Mouse (Mus musculus) forebrain, embryonic 16.5 days (tissue): ENCODE data around the gene Fat3. TPM values are rescaled to one million over a fixed set of nuclear protein-coding genes. Genes with fewer than 3 reads are reported as not detected.
A peak's percentile ranks its signal among the peaks of the same experiment; 100 is the strongest.

Source experiments
- ATAC-seq: fragments of 200-750 bp; cut with Nextera tagmentation; 2 replicates; pipeline ENCODE4 v1.8.0; 2017; ENCODE audit warnings: mild to moderate bottlenecking, moderate library complexity
- H3K27ac ChIP-seq: fragments of 300-500 bp; sonication (generic); 2 replicates; pipeline ENCODE4 v1.5.1; 2014; ENCODE audit warnings: low read length, control low read depth
- H3K27me3 ChIP-seq: fragments of 300-500 bp; sonication (generic); replicated peaks from 2 replicates; pipeline ENCODE4 v1.6.1; 2014; ENCODE audit warnings: low read length; ENCODE audit not compliant: control insufficient read depth, insufficient read depth
- H3K36me3 ChIP-seq: fragments of 300-500 bp; sonication (generic); 2 replicates; pipeline ENCODE4 v1.6.1; 2014; ENCODE audit not compliant: control insufficient read depth, insufficient read depth
- H3K4me1 ChIP-seq: fragments of 300-500 bp; sonication (generic); replicated peaks from 2 replicates; pipeline ENCODE4 v1.6.1; 2014; ENCODE audit warnings: low read length; ENCODE audit not compliant: control insufficient read depth, insufficient read depth
- H3K4me2 ChIP-seq: fragments of 300-500 bp; sonication (generic); 2 replicates; pipeline ENCODE4 v1.6.1; 2014; ENCODE audit warnings: mild to moderate bottlenecking, low read length, control low read depth
- H3K4me3 ChIP-seq: fragments of 300-500 bp; sonication (generic); replicated peaks from 2 replicates; pipeline ENCODE4 v1.5.1; 2014; ENCODE audit warnings: mild to moderate bottlenecking, low read length, control low read depth
- H3K9ac ChIP-seq: fragments of 300-500 bp; sonication (generic); replicated peaks from 2 replicates; pipeline ENCODE4 v1.6.1; 2014; ENCODE audit warnings: low read depth, low read length, control low read depth
- H3K9me3 ChIP-seq: fragments of 300-500 bp; sonication (generic); 2 replicates; pipeline ENCODE4 v1.6.1; 2016; ENCODE audit warnings: low read length; ENCODE audit not compliant: control insufficient read depth
- WGBS: fragments of 180-500 bp; shearing (Covaris S2); extraction: QIAGEN DNeasy Blood & Tissue Kit; methylation state at CpG from one replicate; pipeline ENCODE4 v1.1.7; 2014; 5-methylcytosine and 5-hydroxymethylcytosine counted together
- polyA plus RNA-seq: library from polyadenylated mRNA; unstranded; fragments of >200 nt; fragmentation: Nextera tagmentation; extraction: Ambion mirVana; gene quantifications from 2 replicates; pipeline ENCODE4 v1.2.1, GENCODE M21; 2015

Fat3 gene
- polyA plus RNA-seq, 1 experiment from 2014 or later: 12.8 TPM

GRCm38 (mm10) chr9:16114821-16115485, 386.1 kb downstream of the Fat3 start:
- Histone ChIP-seq H3K4me3 (no peak overlapping the region), H3K9ac (no peak overlapping the region), H3K4me1 (no peaks in the 10 kb centered on the region), H3K9me3 (0 out of 2 replicates have a peak, but pooled peaks cover 2% of the 10 kb centered on the region), H3K36me3 (no peaks in the 10 kb centered on the region), H3K27me3 (no peaks in the 10 kb centered on the region), H3K27ac (no peak overlapping the region), H3K4me2 (no peak overlapping the region)
- peak; percentile 31 for ATAC-seq
- 72% methylated on average over 7 of the region's 7 CpGs for WGBS

GRCm38 (mm10) chr9:16113936-16114642, 387.0 kb downstream of the Fat3 start:
- Histone ChIP-seq H3K36me3 (no peaks in the 10 kb centered on the region), H3K4me1 (no peaks in the 10 kb centered on the region), H3K9me3 (0 out of 2 replicates have a peak, but pooled peaks cover 2% of the 10 kb centered on the region), H3K27ac (no peak overlapping the region), H3K4me2 (no peak overlapping the region), H3K4me3 (no peak overlapping the region), H3K27me3 (no peaks in the 10 kb centered on the region), H3K9ac (no peak overlapping the region)
- 90% methylated on average over 4 of the region's 4 CpGs for WGBS
- ATAC-seq: no peak

- Histone ChIP-seq H3K27me3 (no peaks in the 10 kb centered on the region), H3K36me3 (no peaks in the 10 kb centered on the region), H3K27ac (no peak overlapping the region), H3K4me3 (no peak overlapping the region), H3K9ac (no peak overlapping the region), H3K9me3 (0 out of 2 replicates have a peak, but pooled peaks cover 2% of the 10 kb centered on the region), H3K4me1 (no peaks in the 10 kb centered on the region), H3K4me2 (no peak overlapping the region)
- 78% methylated on average over 5 of the region's 5 CpGs for WGBS
- no peak for ATAC-seq
Observed at GRCm38 (mm10) chr9:16107900-16108299, 393.2 kb downstream of the Fat3 start.

GRCm38 (mm10) chr9:16107386-16107785, 393.7 kb downstream of the Fat3 start:
- no peak overlapping the region for H3K9ac ChIP-seq
- 81% methylated on average over 5 of the region's 5 CpGs for WGBS
- H3K4me1 ChIP-seq: no peaks in the 10 kb centered on the region
- H3K4me2 ChIP-seq: no peak overlapping the region
- no peaks in the 10 kb centered on the region for H3K27me3 ChIP-seq
- H3K27ac ChIP-seq: no peak overlapping the region
- no peak overlapping the region for H3K4me3 ChIP-seq
- no peak for ATAC-seq
- H3K36me3 ChIP-seq: no peaks in the 10 kb centered on the region
- H3K9me3 ChIP-seq: 0 out of 2 replicates have a peak, but pooled peaks cover 2% of the 10 kb centered on the region

GRCm38 (mm10) chr9:16098553-16098952, 402.5 kb downstream of the Fat3 start:
- no peak overlapping the region for H3K4me3 ChIP-seq
- no peaks in the 10 kb centered on the region for H3K9me3 ChIP-seq
- ATAC-seq: no peak
- H3K27me3 ChIP-seq: no peaks in the 10 kb centered on the region
- no peaks in the 10 kb centered on the region for H3K36me3 ChIP-seq
- H3K9ac ChIP-seq: no peak overlapping the region
- H3K4me2 ChIP-seq: no peak overlapping the region
- WGBS: 98% methylated on average over 2 of the region's 2 CpGs
- H3K4me1 ChIP-seq: no peaks in the 10 kb centered on the region
- H3K27ac ChIP-seq: no peak overlapping the region

GRCm38 (mm10) chr9:16093047-16093668, 407.9 kb downstream of the Fat3 start:
- Histone ChIP-seq H3K4me2 (no peak overlapping the region), H3K27me3 (no peaks in the 10 kb centered on the region), H3K9me3 (no peaks in the 10 kb centered on the region), H3K36me3 (no peaks in the 10 kb centered on the region), H3K4me3 (no peak overlapping the region), H3K4me1 (peaks cover 16% of the 10 kb centered on the region), H3K9ac (peak overlapping the region; percentile 35; the same call in 1 of the 2 replicates), H3K27ac (peak overlapping the region; percentile 72)
- WGBS: 42% methylated on average over 8 of the region's 8 CpGs
- ATAC-seq: peak; percentile 65

- peaks cover 16% of the 10 kb centered on the region for H3K4me1 ChIP-seq
- peak; percentile 24 for ATAC-seq
- peak overlapping the region; percentile 35; the same call in 1 of the 2 replicates for H3K9ac ChIP-seq
- H3K27ac ChIP-seq: peak overlapping the region; percentile 72
- no peak overlapping the region for H3K4me2 ChIP-seq
- no peaks in the 10 kb centered on the region for H3K36me3 ChIP-seq
- no peak overlapping the region for H3K4me3 ChIP-seq
- H3K9me3 ChIP-seq: no peaks in the 10 kb centered on the region
- no peaks in the 10 kb centered on the region for H3K27me3 ChIP-seq
- 15% methylated on average over 5 of the region's 5 CpGs for WGBS
Observed at GRCm38 (mm10) chr9:16092051-16092967, 408.8 kb downstream of the Fat3 start.

GRCm38 (mm10) chr9:16079292-16079691, 421.8 kb downstream of the Fat3 start:
- WGBS: 13% methylated on average over 2 of the region's 2 CpGs
- H3K27ac ChIP-seq: no peak overlapping the region
- H3K9me3 ChIP-seq: no peaks in the 10 kb centered on the region
- no peak for ATAC-seq
- H3K4me1 ChIP-seq: peaks cover 5% of the 10 kb centered on the region; the same call in 1 of the 2 replicates
- no peaks in the 10 kb centered on the region for H3K27me3 ChIP-seq
- H3K9ac ChIP-seq: no peak overlapping the region
- no peaks in the 10 kb centered on the region for H3K36me3 ChIP-seq
- H3K4me2 ChIP-seq: no peak overlapping the region
- no peak overlapping the region for H3K4me3 ChIP-seq
